Mouse (Mus musculus) layer of hippocampus, adult 9-10 months (tissue): ENCODE data around the gene Myzap.

Experiments
- DNase-seq: peaks from one replicate; pipeline ENCODE4 v3.0.0; 2022; ENCODE audit warnings: low spot score

Gene Myzap

GRCm38 (mm10) chr9:71480305-71480704 lies 111.9 kb downstream of the Myzap start:
- no peak for DNase-seq

DNA sequence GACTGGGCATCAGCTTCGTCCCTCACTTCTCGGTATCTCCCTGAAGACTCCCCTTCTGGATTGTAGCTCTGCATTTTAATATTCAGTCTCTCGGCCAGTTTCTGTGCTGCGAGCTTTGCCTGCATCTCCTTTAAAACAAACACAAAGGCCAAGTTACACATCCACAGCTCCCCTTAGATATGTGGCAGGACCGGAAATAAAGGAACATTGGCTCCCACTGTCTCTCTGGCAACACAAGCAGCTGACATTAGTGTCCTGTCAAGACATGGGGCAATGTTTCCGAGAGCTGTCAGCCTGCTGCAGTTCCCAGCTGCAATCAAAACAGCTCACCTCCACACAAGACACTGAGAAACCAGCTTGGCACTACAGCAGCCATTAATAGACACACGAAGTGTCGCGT lies 112.7 kb downstream of the Myzap start:
- DNase-seq: no peak

DNA sequence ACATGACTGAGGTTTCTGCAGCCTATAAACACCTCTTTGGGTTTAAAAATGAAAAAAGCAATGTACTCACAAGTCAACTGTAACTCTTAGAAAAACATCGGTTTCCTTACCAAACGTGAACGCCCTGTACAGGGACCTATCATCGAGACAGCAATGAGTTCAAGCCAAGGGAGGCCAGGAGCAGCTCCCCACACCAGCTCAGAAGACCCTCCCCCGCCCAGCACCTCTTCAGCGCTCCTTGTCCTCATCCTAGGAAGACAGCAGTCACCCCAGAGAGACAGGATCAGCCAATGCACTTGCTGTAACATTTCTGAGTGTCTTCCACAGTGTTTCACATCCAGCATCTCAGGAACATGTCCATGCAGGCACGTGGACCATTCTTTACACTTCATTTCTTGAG lies 113.6 kb downstream of the Myzap start:
- DNase-seq: no peak

DNA sequence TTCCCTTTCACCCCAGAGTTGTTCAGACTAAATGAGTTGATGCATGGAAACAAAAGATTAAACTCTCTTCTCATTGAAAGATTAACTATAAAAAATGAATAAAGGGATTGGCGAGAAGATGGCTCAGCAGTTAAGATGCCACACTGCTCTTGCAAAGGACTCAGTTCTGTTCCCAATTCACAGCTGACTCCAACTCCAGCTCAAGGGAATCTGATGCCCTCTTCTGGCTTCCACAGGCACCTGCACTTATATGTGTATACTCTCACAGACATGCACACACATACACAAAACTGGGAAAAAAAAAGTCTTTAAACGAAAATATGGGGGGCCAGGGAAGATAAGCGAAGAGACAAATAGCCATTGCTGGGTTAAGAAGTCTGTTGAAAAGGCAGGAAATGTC lies 115.6 kb downstream of the Myzap start:
- DNase-seq: no peak

DNA sequence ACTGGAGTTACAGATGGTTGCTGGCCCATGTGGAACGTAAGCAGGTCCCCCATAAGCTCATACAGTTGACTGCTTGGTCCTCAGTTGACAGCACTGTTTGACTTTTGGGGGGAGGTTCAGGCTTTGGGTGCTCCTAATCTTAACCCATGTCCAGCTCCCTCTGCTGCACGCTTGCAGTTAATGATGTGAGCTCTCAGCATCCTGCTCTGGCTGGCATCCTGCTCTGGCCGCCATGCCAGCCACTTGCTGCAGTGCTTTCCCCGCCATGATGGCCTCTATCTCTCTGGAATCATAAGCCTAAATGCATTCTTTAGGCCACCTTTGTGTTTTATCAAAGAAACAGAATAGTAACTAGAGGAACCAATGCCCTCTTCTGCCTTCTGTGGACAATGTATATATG lies 116.6 kb downstream of the Myzap start:
- no peak for DNase-seq

DNA sequence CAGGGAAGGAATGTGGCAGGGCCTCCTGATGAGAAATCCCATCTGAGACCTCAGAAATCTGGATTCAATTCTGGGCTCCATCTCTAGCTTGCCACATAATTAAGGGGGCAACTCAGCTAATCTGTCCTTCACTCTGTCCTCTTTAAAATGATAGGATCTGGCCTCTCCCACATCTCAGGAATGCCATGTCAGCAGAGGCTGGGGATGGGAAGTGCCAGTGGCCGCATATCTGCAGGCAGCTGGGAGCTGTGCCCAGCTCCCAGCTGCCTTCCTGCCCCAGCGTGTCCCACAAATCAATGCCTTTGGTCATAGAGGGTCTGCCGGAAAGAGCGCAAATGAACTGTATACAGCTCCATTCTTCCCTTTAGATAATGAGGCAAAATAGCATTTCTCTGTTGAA lies 124.7 kb downstream of the Myzap start:
- DNase-seq: no peak

GRCm38 (mm10) chr9:71466111-71466510 lies 126.0 kb downstream of the Myzap start:
- DNase-seq: no peak

GRCm38 (mm10) chr9:71463072-71463667 lies 129.0 kb downstream of the Myzap start:
- DNase-seq: no peak

DNA sequence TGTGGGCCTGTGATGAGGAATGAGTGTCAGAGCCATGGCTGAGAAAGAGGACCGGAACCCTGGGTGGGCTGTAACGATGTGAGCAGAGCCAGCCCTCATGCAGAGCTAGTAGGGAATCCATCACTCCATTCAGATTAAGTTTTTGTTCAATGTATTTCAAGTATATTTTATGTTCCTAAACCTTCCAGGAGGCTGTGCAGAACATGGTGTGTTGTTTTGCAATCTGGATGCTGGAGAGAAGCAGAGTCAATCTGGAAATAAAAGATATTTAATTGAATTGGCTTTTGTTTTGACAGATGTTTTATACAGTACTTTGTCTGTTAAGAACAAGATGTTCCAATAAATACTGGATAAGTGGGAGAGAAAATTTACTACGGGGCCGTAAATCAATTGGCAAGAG lies 135.4 kb downstream of the Myzap start:
- DNase-seq: no peak
